Comparison of ENCODE assay signal across 8 mouse cellular contexts in the genomic region with DNA sequence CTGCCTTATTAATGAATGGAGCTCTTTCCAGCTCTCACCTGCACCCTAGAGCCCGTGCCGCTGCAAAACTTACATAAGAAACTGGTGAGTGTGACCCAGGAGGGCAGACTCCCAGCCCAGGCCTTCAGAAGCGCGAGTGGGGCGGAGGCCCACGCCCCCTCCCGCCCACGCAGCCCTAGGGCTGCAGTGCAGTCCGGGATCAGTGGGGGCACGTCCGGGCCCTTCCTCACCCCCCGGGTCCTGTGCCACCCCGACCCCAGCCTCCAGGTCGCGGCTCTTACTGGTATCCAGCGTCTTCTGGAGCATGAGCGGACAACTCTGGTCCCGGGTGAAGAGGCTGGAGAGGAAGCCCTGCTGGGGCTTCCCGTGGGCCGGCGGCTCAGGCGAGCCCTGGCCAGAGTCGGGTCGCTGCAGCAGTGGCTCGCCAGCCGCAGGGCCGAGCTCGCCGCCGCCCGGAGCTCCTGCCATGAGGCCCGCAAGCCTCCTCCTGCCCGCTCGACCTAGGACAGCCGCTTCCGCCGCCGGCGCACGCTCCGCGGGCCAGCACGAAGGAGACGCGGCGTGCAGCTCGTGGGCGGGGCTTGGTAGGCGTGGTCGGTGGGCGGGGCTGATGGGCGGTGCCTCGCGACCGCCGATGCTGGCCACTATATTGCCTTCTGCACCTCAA. TPM values are rescaled to one million over a fixed set of nuclear protein-coding genes. Genes with fewer than 3 reads are reported as not detected.
A peak's percentile ranks its signal among the peaks of the same experiment; 100 is the strongest.
DNase-seq lines count a peak whose midpoint lies in the region; ATAC-seq lines count a peak whose summit lies in the region.

A gene (minus strand): TSS at position 535 of the 667 bp plus-strand sequence.

- peak within 1 kb of the TSS; percentile 97 for H3K4me2 ChIP-seq in intestine, embryonic 15.5 days (replicated peaks)

- intact Hi-C loops in gastrocnemius, postnatal 36 days (cut with DNase I) = no loop called here
- intact Hi-C loops in left cerebral cortex, postnatal 14 days (cut with DNase I) = no loop called here

- ATAC-seq in intestine, embryonic 15.5 days = peak; percentile 91
- ATAC-seq in megakaryocyte-erythroid progenitor cell, adult 5-6 weeks (replicated peaks; ENCODE audit: low FRiP score, low TSS enrichment, poor library complexity, severe bottlenecking) = peak; percentile 84

- no peaks in the 10 kb centered on the region for H3K9me3 ChIP-seq in intestine, embryonic 15.5 days

- WGBS in intestine, embryonic 15.5 days = under 1% methylated on average over 55 of the region's 56 CpGs

- H3K9ac ChIP-seq in intestine, embryonic 15.5 days = peak within 1 kb of the TSS; percentile 86

- no peaks in the 10 kb centered on the region for H3K36me3 ChIP-seq in intestine, embryonic 15.5 days

- H3K4me1 ChIP-seq in intestine, embryonic 15.5 days (replicated peaks) = peaks cover 11% of the 10 kb centered on the region

- H3K27me3 ChIP-seq in intestine, embryonic 15.5 days (replicated peaks) = no peaks in the 10 kb centered on the region

- H3K27ac ChIP-seq in intestine, embryonic 15.5 days = peak within 1 kb of the TSS; percentile 67

- H3K4me3 ChIP-seq in intestine, embryonic 15.5 days (replicated peaks) = peak within 1 kb of the TSS; percentile 74

- DNase-seq in adrenal gland, adult 2 months = peak; percentile 96
- DNase-seq in embryo, embryonic 11.5 days (ENCODE audit: low read depth, low spot score) = peak; percentile 80
- DNase-seq in gastrocnemius, postnatal 36 days = peak; percentile 90 to 91
- DNase-seq in left cerebral cortex, postnatal 14 days (ENCODE audit: low spot score in 2 of 2) = peak; percentile 82 to 89
- peak; percentile 91 for DNase-seq in right cerebral cortex, postnatal 14 days
- DNase-seq in urinary bladder, postnatal 25 days (ENCODE audit: low spot score) = peak; percentile 98

RNA-seq across cellular contexts. Expression of the gene that starts here (rescaled TPM):
- total RNA-seq in adrenal gland, adult 2 months (2021) = 1 to 10 TPM; 3.9 to 5.6 TPM
- polyA plus RNA-seq in adrenal gland, adult 2 months (2012; rRNA removed) = 8.2 and 9.9 TPM in 2 replicates
- total RNA-seq in gastrocnemius, postnatal 36 days (2021) = 1 to 10 TPM; 1.3 to 1.7 TPM
- 17.0 and 17.2 TPM in 2 replicates for polyA plus RNA-seq in intestine, embryonic 15.5 days (2015; fragmentation: Nextera tagmentation; extraction: Ambion mirVana)
- 10 to 100 TPM in 1 of 2 experiments, 1 to 10 TPM in 1; 7.7 to 11.3 TPM for total RNA-seq in left cerebral cortex, postnatal 14 days (2021)
- 16.0 and 28.8 TPM in 2 replicates for total RNA-seq in megakaryocyte-erythroid progenitor cell, adult 5-6 weeks (2014; fragmentation: Nextera tagmentation)
- 5.8 and 16.2 TPM in 2 replicates for total RNA-seq in megakaryocyte-erythroid progenitor cell, adult 5-6 weeks (2017)

Comparison
In these comparisons a context has a peak if more than half of its experiments do, and no peak if none do; other contexts are left out.
1. Peak in every context shown above with its lines: DNase-seq, ATAC-seq, H3K4me3 ChIP-seq and H3K27ac ChIP-seq.